Mouse (Mus musculus) G1E-ER4 (cell line): ENCODE measurements around the gene Igsf9b. TPM values are rescaled to one million over a fixed set of nuclear protein-coding genes. Genes with fewer than 3 reads are reported as not detected.

ENCODE experiments used
- GATA1 ChIP-seq: IDR thresholded peaks from one replicate; pipeline ENCODE4 v1.8.0; 2012; ENCODE audit warnings: low read length, inconsistent platforms
- polyA plus RNA-seq: library from polyadenylated mRNA; stranded (reverse); fragments of >175 nt; gene quantifications from 2 replicates; pipeline ENCODE4 v1.2.3, GENCODE M21; 2012

Gene Igsf9b
- polyA plus RNA-seq, 1 experiment, result not detected

DNA sequence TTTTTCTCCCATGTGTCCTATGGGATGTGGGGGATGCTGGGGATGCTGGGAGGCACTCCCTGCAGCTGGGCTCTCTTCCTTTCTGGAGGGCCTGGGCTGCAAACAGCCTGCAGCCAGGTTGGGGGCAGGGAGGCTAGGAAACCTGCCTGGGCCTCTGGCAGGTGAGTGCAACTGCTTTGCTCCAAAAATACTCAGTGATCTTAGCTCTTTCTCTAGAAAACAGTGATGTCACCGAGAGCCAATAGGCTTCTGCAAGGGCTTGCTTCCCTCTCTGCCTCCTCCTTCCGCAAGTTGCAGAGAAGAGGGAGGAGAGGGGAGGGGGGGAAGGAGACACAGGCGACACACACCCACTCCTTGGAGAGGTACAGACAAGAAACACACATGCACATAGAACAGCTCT lies 8.3 kb downstream of the Igsf9b start:
- no peak for TF ChIP-seq GATA1

DNA sequence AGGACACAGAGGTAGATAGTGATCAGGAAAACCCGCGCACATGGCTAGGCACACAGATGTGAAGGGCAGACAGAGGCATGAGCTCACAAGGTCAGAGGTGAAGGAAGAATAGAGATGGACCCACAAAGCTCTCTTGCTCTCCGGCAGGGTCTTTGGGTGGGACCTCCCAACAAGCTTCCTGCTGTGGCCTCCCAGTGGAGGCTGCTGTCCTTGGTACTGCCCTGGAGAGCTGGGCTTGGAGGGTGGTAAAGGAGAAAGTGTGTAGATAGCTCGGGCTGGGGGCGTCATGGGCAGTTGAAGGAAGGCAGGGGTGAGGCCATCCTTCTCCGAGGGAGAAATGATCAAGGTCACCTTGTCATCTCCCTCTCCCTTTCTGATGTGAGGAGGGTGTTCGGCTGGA lies 9.0 kb downstream of the Igsf9b start:
- TF ChIP-seq GATA1, result no peak

DNA sequence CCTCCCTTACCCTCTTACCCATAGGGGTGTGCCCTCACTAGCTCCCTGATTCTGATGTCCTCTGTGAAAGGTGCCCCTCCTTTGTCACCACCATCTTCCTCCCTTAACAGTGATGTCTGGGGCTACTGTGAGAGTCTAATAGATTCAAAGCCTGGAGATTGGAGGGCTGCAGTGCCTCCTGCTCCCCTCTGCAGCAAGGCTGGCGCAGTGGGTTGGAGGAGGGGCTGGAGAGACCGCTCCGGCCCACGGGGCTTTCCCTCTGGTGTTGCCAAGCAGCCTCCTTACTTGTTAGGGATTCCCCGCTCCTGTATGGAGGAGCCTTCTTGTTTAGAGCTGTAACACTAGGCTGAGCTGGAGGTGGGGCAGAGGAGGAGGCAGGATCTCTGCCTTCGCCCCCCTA lies 9.6 kb downstream of the Igsf9b start:
- no peak for TF ChIP-seq GATA1

DNA sequence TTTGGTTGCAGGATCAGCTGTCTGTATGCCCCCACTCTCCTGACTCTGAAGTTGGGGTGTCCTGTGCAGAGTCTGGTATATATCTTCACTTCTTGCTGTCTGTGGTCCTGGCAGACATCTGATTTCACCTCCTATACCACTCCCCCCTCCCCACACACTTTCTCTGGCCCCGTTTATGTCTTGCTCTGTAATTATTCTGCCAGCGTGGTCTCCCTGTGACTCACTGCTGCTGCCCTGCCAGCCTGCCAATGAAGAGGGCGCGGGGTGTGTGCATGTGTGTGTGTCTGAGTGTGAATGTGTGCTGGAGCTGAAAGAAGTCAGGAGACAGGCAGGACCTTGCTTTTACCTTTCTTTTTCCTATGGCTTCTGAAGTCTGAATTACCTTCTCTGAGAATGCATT lies 11.0 kb downstream of the Igsf9b start:
- no peak for TF ChIP-seq GATA1

DNA sequence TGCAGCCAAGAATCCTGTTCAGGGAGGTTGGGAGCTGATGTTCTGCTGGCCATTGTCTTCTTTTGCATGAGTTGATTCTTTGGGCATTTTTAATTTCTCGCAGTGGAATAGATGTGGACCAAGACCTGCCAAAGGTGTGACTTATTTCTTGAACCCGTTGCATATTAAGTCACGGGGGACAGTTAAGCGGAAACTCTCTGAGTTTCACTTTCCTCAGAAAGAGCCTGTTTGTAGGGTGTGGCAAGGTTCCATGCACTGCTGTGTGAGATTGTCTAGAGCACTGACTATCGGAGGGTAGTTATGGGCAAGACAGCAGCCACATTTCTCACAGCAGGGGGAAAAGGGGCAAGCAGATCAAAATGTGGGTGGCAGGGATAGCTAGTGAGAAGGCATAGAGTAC lies 14.4 kb downstream of the Igsf9b start:
- no peak for TF ChIP-seq GATA1

DNA sequence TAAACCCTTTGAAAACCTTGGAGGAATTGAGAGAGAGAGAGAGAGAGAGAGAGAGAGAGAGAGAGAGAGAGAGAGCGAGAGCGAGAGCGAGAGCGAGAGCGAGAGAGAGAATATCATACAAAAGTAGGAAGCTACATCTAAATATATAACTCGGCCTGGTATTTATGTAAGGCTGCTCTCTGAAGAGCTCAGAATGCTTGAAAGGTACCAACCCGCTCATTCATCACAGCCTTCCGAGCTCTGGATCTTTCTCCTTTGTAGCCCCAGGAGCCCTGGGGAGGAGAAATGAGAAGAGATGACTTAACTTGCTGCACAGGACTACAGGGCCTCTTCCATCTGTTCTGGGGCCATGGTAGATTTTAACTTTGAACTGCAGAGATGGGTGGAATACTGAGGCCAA lies 22.3 kb downstream of the Igsf9b start:
- TF ChIP-seq GATA1, result no peak

DNA sequence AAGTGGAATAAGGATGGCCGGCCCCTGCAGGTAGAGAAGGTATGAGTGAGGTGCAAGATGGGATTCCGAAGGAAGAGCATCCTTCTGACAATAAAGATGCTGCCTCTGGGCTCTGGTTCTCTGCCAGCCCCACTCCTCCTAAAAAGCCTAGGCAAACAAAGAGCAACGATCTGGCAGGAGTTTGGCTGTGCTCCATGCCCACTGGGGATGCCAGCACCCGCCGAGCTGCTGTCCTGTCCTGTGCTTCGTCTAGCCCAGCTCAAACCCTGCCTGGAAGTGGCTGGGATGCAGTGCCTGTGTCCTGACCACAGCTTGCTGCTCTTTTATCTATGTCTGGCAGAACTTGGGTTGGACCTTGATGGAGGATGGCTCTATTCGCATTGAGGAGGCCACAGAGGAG lies 23.3 kb downstream of the Igsf9b start:
- TF ChIP-seq GATA1, result no peak

DNA sequence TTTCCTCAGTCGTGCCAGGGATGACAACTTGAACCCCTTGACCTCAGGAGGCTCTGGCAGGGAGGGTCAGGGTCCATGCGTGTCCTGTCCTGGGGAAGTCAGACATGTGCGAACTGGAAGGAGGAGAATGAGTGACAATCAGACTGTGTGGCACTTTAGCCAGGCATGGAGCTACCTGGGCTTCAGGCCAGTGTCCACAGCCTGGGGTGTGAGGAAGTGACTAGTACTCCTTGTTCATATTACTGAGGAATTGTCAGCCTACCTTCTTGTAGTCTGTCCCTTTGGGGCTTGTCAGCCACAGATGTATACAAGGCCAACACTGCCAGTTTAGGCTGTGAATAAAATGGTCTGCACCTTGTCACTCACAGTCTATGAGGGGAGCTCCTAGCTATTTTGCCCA lies 24.4 kb downstream of the Igsf9b start:
- no peak for TF ChIP-seq GATA1

DNA sequence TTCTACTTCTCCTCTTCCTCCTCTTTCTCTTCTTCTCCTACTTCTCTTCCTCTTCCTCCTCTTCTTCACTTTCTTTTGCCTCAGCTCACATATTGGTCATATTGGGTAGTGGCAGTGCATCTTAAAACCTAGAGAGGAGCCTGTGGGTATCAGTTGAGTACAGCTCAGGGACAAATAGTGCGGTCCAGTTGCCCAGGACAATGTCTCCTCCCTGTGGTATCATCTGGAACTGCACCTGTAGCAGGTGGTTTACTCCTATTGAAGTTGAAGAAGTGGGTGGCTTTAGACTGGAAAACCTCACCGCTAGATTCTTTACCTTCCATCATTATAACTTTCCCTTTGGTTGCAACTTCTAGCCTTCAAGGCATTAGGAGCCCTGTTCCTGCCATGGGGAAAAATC lies 26.9 kb downstream of the Igsf9b start:
- no peak for TF ChIP-seq GATA1

DNA sequence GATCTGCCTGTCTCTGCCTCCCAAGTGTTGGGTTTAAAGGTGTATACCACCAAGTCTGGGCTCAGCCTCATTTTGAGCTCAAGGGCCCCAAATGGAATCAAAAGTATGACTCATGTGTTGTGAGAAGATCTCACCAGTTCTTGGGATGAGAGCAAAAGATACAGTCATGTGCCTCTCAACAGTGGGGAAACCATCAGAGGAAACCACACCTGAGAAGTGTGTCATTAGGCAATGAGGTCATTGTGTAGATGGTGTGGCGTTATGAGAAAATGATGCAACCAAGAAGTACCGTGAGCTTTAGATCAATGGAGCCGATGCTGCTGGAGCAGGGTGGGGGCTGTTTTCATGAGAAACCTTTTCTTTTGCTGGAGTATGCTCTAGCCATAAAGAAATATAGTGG lies 28.6 kb downstream of the Igsf9b start:
- TF ChIP-seq GATA1, result no peak

DNA sequence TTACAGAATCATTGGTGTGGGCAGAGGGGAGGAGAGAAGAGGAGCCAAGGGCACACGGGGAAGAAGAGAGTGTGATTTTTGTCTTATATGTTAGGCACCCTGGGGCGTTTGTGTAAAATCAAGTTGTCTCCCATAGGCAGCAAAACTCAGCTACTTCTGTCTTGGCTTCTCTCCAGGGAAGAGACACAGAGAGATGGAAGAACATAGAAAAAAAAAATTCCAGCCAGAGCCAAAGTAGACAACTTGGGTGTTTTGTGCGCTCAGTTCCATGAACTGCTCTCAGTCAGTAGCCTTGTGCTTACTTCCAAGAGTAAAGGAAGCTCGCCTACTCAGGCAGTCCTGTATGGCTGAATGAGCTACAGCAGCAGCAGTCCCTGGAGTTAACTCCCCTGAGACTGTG lies 31.4 kb downstream of the Igsf9b start:
- TF ChIP-seq GATA1, result no peak

DNA sequence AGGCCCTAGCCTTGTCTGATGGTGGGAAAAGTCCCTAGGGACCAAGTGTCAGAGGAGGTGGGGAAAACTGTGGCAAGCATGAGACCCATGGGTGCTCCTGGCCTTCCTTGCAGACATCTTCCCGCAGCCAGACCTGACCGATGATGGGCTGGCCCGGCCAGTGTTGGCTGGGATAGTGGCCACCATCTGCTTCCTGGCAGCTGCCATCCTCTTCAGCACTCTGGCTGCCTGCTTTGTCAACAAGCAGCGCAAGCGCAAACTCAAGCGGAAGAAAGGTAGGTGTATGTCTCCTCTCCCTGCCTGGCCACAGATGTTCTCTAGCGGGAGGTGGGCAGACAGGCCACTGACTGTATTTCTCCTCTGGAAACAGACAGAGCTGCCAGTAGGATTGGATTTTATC lies 32.5 kb downstream of the Igsf9b start:
- no peak for TF ChIP-seq GATA1

DNA sequence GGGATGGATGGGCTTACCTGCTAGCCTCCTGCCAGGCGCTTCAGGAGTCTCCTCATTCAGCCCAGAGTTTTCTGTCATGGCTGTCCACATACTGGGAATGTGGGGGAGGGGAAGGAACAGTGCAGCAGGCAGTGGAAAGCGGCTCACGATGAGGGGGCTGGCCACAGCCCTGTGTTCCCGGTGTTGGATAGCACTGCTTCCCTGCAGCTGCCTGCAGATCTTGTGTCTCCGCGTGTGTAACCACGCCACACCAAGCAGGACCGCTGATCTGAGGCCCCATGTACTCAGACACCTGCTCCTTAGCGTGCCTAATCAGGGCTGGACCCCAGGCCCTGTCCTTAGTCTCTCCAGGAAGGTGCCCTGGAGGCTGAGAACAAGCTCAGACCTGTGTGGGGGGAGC lies 35.9 kb downstream of the Igsf9b start:
- no peak for TF ChIP-seq GATA1

DNA sequence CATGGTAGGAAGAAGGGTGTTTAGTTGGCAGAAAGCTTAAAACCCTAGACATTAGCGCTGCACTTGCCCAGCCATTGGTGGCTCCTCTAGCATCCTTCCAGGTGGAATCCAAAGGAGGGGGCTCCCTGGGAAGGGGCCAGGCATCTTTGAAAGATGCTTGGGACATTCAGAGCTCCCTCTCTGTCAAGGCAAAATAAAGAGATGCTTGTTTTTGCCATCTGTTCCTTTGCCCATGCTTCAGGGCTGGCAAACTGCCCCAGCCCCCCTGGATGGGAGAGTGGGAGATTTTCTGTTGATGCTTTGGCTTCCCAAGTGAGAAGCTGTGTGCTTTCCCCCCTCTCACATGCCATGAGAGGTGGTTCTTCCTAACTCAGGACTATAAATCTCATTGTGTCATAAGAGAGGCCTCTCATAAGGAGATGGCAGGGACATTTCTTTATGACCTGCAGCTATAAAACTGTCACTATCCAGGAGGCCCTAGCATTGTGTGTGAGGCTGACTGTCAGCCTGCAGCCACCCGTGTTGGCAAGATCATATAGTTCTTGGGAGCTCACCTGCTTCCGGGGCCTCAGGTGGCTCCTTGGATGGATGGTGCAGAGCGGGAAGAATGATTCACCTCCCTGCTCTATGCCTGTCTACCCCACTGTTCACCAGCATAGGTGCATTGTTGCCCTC lies 38.1 kb downstream of the Igsf9b start:
- no peak for TF ChIP-seq GATA1

DNA sequence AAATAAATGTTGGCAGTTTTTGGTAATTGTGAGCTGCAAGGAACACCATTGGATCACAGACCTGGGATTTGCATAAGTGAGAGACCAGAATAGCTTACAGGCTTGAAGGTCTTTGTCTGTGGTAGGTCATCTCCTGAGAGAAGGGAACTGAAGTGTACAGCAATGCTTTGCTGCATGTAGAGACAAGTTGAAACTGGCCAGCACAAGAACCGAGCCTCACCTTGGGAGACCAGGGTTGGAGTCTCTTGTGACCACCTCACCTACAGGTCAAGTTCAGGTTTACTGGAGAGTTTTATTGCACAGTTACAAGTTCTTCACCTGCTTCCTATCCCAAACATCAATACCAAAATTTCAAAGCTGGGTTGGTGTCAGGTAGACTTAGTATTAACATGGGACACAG lies 40.2 kb downstream of the Igsf9b start:
- no peak for TF ChIP-seq GATA1

DNA sequence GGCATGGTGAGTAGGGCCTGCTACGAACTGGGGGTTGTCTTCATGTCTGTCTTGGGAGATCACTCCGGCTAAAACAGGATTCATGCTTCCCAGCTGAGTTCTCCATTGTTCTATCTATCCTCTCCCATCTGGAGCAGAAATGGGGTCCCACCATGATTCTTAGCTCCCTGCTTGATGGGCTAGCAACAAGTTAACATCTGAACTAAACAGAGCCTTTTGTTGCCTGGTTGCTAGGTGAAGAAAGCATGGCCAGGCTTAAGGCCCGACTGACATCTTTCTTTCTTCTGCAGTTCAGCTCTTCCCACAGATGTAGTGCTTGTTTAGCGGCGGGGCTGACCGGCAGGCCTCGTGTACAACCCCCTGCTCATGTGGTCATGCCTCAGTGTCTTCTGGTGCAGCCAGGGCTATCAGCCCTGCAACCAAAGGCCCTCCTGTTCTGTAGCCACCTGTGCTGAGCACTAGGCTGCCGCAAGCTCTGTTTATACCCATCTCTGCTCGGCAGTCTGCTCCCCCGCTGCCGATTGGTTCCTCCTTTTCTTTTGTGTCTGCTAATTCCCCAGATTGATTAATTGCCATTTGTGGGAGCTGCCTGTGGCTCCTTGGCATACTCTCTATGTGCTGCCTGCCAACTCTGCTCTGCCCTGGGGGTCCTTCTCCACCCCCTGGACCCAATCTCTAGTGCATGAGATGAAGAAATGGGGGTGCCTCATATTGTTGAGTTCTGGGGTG lies 47.7 kb downstream of the Igsf9b start:
- TF ChIP-seq GATA1, result no peak

DNA sequence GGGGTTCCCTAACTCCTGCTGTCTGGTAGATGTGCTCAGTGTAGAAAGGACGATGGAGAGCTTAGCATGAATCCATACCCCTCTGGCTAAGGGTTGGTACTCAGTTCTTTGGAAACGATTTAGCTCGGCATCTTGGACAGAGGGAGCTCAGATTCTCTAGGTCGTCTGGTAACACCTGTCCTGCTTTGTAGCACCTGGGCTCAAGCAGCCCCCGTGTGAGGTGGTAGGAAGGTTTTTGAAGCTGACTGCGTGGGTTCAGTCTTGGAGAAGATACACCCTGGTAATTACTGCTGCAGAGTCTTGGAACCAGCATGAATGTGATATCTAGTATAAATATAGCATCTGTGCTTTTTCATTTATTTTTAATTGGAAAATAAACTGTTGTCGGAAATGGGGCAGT lies 54.1 kb downstream of the Igsf9b start:
- no peak for TF ChIP-seq GATA1
